Mouse (Mus musculus) small intestine, adult 2 months (tissue): ENCODE results near the gene Rpl15. TPM values are rescaled to one million over a fixed set of nuclear protein-coding genes. Genes with fewer than 3 reads are reported as not detected.
A peak's percentile ranks its signal among the peaks of the same experiment; 100 is the strongest.

Experiments used
- H3K27ac ChIP-seq: fragments of 200-500 bp; 2 replicates; pipeline ENCODE4 v1.5.1; 2012; ENCODE audit warnings: low read depth, low read length, control low read depth, inconsistent platforms; ENCODE audit not compliant: insufficient read depth
- H3K27me3 ChIP-seq: fragments of 200-500 bp; 2 replicates; pipeline ENCODE4 v1.6.1; 2012; ENCODE audit warnings: mild to moderate bottlenecking, moderate library complexity, low read length, inconsistent platforms; ENCODE audit not compliant: control insufficient read depth, insufficient read depth
- H3K36me3 ChIP-seq: fragments of 200-500 bp; 2 replicates; pipeline ENCODE4 v1.6.1; 2012; ENCODE audit warnings: mild to moderate bottlenecking, low read length, control low read depth, inconsistent platforms; ENCODE audit not compliant: control insufficient read depth, insufficient read depth
- H3K4me1 ChIP-seq: fragments of 200-500 bp; 2 replicates; pipeline ENCODE4 v1.6.1; 2012; ENCODE audit warnings: low read length, inconsistent platforms, mixed read lengths; ENCODE audit not compliant: control insufficient read depth, insufficient read depth, insufficient read length
- H3K4me3 ChIP-seq: fragments of 200-500 bp; 2 replicates; pipeline ENCODE4 v1.5.1; 2012; ENCODE audit warnings: low read depth, mild to moderate bottlenecking, control low read depth, inconsistent platforms, low read length, moderate library complexity
- CTCF ChIP-seq: fragments of 200-500 bp; IDR thresholded peaks from 2 replicates; pipeline ENCODE4 v1.5.1; 2012; ENCODE audit warnings: low read depth, mild to moderate bottlenecking, control low read depth, inconsistent platforms, low read length, moderate library complexity, mixed read lengths; ENCODE audit not compliant: insufficient replicate concordance, insufficient read length; ENCODE audit errors: extremely low read depth
- POLR2A ChIP-seq: fragments of 200-500 bp; IDR thresholded peaks from 2 replicates; pipeline ENCODE4 v1.6.1; 2012; ENCODE audit warnings: low read depth, mild to moderate bottlenecking, control low read depth, inconsistent platforms, low read length, moderate library complexity
- WGBS: fragments of 180-500 bp; shearing (Covaris S2); methylation state at CpG from one replicate; pipeline ENCODE4 v1.1.7; 2018; 5-methylcytosine and 5-hydroxymethylcytosine counted together
- polyA plus RNA-seq: library from polyadenylated mRNA; depleted of rRNA; stranded (reverse); fragments of >200 nt; gene quantifications from 2 replicates; pipeline ENCODE4 v1.2.3, GENCODE M21; 2012; rRNA removed

Gene Rpl15
- polyA plus RNA-seq: 139 and 178 TPM in 2 replicates

- Histone ChIP-seq H3K36me3 (peaks cover 16% of the 10 kb centered on the region), H3K27ac (peak within 1 kb of the TSS; percentile 79), H3K27me3 (no peaks in the 10 kb centered on the region), H3K4me3 (peak within 1 kb of the TSS; percentile 74), H3K4me1 (peaks cover 2% of the 10 kb centered on the region; the same call in 1 of the 2 replicates)
- under 1% methylated on average over 78 of the region's 78 CpGs for WGBS
- TF ChIP-seq POLR2A (peak; percentile 21; the same call in 1 of the 2 replicates), CTCF (no peak)
These were observed at the start of gene Rpl15, which contains the start of gene Nkiras1 for GRCm38 (mm10) chr14:18270529-18271441. TSS of gene Rpl15 (minus strand) at chr14:18271391. TSS of gene Nkiras1 (plus strand) at chr14:18271136.

GRCm38 (mm10) chr14:18317457-18318411 lies 46.5 kb upstream of the Rpl15 start:
- peak overlapping the region; percentile 81 for H3K27ac ChIP-seq
- H3K4me1 ChIP-seq: peaks cover 8% of the 10 kb centered on the region; the same call in 1 of the 2 replicates
- H3K4me3 ChIP-seq: peak overlapping the region; percentile 3; the same call in 1 of the 2 replicates
- 28% methylated on average over 11 of the region's 11 CpGs for WGBS
- no peaks in the 10 kb centered on the region for H3K27me3 ChIP-seq
- H3K36me3 ChIP-seq: 0 out of 2 replicates have a peak, but pooled peaks cover 3% of the 10 kb centered on the region
- TF ChIP-seq POLR2A (no peak), CTCF (no peak)

GRCm38 (mm10) chr14:18304165-18304564 lies 33.0 kb upstream of the Rpl15 start:
- Histone ChIP-seq H3K36me3 (0 out of 2 replicates have a peak, but pooled peaks cover 2% of the 10 kb centered on the region), H3K27ac (no peak overlapping the region), H3K27me3 (no peaks in the 10 kb centered on the region), H3K4me1 (peaks cover 2% of the 10 kb centered on the region; the same call in 1 of the 2 replicates), H3K4me3 (no peak overlapping the region)
- TF ChIP-seq CTCF (no peak), POLR2A (no peak)
- 90% methylated on average over 5 of the region's 5 CpGs for WGBS

- Histone ChIP-seq H3K4me3 (no peak overlapping the region), H3K27ac (no peak overlapping the region), H3K4me1 (peaks cover 2% of the 10 kb centered on the region; the same call in 1 of the 2 replicates), H3K27me3 (no peaks in the 10 kb centered on the region), H3K36me3 (0 out of 2 replicates have a peak, but pooled peaks cover 2% of the 10 kb centered on the region)
- 66% methylated on average over 4 of the region's 4 CpGs for WGBS
- no peak for TF ChIP-seq CTCF
- TF ChIP-seq POLR2A: no peak
These were observed 32.1 kb upstream of the Rpl15 start for GRCm38 (mm10) chr14:18303262-18303661.

GRCm38 (mm10) chr14:18302750-18303149 lies 31.6 kb upstream of the Rpl15 start:
- TF ChIP-seq CTCF (no peak), POLR2A (no peak)
- Histone ChIP-seq H3K4me1 (peaks cover 2% of the 10 kb centered on the region; the same call in 1 of the 2 replicates), H3K36me3 (0 out of 2 replicates have a peak, but pooled peaks cover 2% of the 10 kb centered on the region), H3K27ac (no peak overlapping the region), H3K4me3 (no peak overlapping the region), H3K27me3 (no peaks in the 10 kb centered on the region)
- 59% methylated on average over 3 of the region's 3 CpGs for WGBS

- peaks cover 2% of the 10 kb centered on the region; the same call in 1 of the 2 replicates for H3K4me1 ChIP-seq
- H3K27me3 ChIP-seq: no peaks in the 10 kb centered on the region
- H3K36me3 ChIP-seq: 0 out of 2 replicates have a peak, but pooled peaks cover 2% of the 10 kb centered on the region
- H3K27ac ChIP-seq: no peak overlapping the region
- no peak overlapping the region for H3K4me3 ChIP-seq
- TF ChIP-seq POLR2A (no peak), CTCF (no peak)
- 33% methylated on average over 3 of the region's 3 CpGs for WGBS
These were observed 30.4 kb upstream of the Rpl15 start for GRCm38 (mm10) chr14:18301591-18301990.

- Histone ChIP-seq H3K27ac (no peak overlapping the region), H3K4me3 (no peak overlapping the region), H3K36me3 (no peaks in the 10 kb centered on the region), H3K27me3 (no peaks in the 10 kb centered on the region), H3K4me1 (peaks cover 2% of the 10 kb centered on the region; the same call in 1 of the 2 replicates)
- WGBS: 90% methylated on average over 2 of the region's 2 CpGs
- no peak for TF ChIP-seq CTCF
- TF ChIP-seq POLR2A: no peak
These were observed 29.5 kb upstream of the Rpl15 start for GRCm38 (mm10) chr14:18300676-18301075.
